Mouse (Mus musculus) skeletal muscle tissue, adult 2 months (tissue): ENCODE results near the gene Zfp385b.

Source experiments
- DNase-seq: peaks from one replicate; pipeline ENCODE4 v3.0.0-alpha.2; 2012; ENCODE audit warnings: low read depth, low spot score

Gene Zfp385b

GRCm38 (mm10) chr2:77819539-77819938, at the start of gene Zfp385b:
Gene Zfp385b (minus strand): TSS chr2:77819639.
- no peak for DNase-seq

GRCm38 (mm10) chr2:77863934-77864333, 44.5 kb upstream of the Zfp385b start:
- no peak for DNase-seq

- DNase-seq, result no peak
These were observed 44.1 kb upstream of the Zfp385b start for GRCm38 (mm10) chr2:77863522-77863921.

GRCm38 (mm10) chr2:77841464-77841863, 22.0 kb upstream of the Zfp385b start:
- no peak for DNase-seq

- no peak for DNase-seq
These were observed 20.1 kb upstream of the Zfp385b start for GRCm38 (mm10) chr2:77839587-77839986.

GRCm38 (mm10) chr2:77838688-77839087, 19.2 kb upstream of the Zfp385b start:
- no peak for DNase-seq

- no peak for DNase-seq
These were observed 16.3 kb upstream of the Zfp385b start for GRCm38 (mm10) chr2:77835781-77836180.

- DNase-seq, result no peak
These were observed 6.8 kb upstream of the Zfp385b start for GRCm38 (mm10) chr2:77826133-77826828.

- no peak for DNase-seq
These were observed 3.6 kb upstream of the Zfp385b start for GRCm38 (mm10) chr2:77823026-77823425.

GRCm38 (mm10) chr2:77817357-77817894, 2.0 kb downstream of the Zfp385b start:
- no peak for DNase-seq

- no peak for DNase-seq
These were observed 2.8 kb downstream of the Zfp385b start for GRCm38 (mm10) chr2:77816413-77817314.

GRCm38 (mm10) chr2:77815775-77816412, 3.5 kb downstream of the Zfp385b start:
- no peak for DNase-seq

- no peak for DNase-seq
These were observed 4.5 kb downstream of the Zfp385b start for GRCm38 (mm10) chr2:77814896-77815295.

GRCm38 (mm10) chr2:77813029-77813428, 6.4 kb downstream of the Zfp385b start:
- DNase-seq, result no peak

- no peak for DNase-seq
These were observed 8.7 kb downstream of the Zfp385b start for GRCm38 (mm10) chr2:77810748-77811147.

- DNase-seq, result no peak
These were observed 14.7 kb downstream of the Zfp385b start for GRCm38 (mm10) chr2:77804781-77805180.

GRCm38 (mm10) chr2:77802291-77802690, 17.1 kb downstream of the Zfp385b start:
- DNase-seq, result no peak

GRCm38 (mm10) chr2:77801430-77801829, 18.0 kb downstream of the Zfp385b start:
- no peak for DNase-seq

GRCm38 (mm10) chr2:77801009-77801408, 18.4 kb downstream of the Zfp385b start:
- DNase-seq, result no peak

- no peak for DNase-seq
These were observed 22.2 kb downstream of the Zfp385b start for GRCm38 (mm10) chr2:77797233-77797632.

GRCm38 (mm10) chr2:77795859-77796552, 23.4 kb downstream of the Zfp385b start:
- no peak for DNase-seq
